Mouse (Mus musculus): ENCODE measurements around the gene Armcx2. TPM values are rescaled to one million over a fixed set of nuclear protein-coding genes. Genes with fewer than 3 reads are reported as not detected.
A peak's percentile ranks its signal among the peaks of the same experiment; 100 is the strongest.

Armcx2 gene
- total and polyA plus RNA-seq, 3 experiments, result 10.2 to 13.0 TPM; not detected in 1

DNA sequence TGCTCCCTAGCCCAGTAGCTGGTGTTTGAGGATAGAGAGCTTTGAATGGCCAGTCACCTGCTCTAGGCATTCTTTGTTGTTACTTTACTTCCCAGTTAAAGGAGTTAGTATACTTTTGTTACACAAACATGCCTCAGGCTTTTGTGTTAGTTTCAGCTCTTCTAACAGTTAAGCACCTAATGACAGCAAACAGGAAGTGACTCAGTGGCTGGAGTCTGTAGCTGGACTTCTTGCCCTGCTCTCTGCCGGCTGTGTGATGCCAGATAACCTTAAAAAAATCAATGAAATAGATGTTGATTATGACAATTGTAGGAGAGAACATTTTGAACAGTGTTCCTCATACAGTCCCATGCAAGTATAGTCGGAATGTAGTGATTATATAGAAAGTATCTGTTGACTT is 35.4 kb upstream of the Armcx2 start:
- Histone ChIP-seq H3K36me3 (ENCODE audit: control insufficient read depth in 1 of 2, insufficient read depth in 2 of 2, low read length in 2 of 2) (no peaks in the 10 kb centered on the region; a peak in 1 of 4 replicates), H3K79me2 (ENCODE audit: control insufficient read depth, insufficient read depth, low read length, poor library complexity) (no peaks in the 10 kb centered on the region), H3K27me3 (ENCODE audit: control insufficient read depth in 1 of 2, insufficient read depth in 2 of 2, low read length in 2 of 2) (peaks cover 2 to 13% of the 10 kb centered on the region in 2 experiments), H3K9ac (ENCODE audit: control insufficient read depth, low read depth, low read length, poor library complexity, severe bottlenecking) (no peak overlapping the region), H3K9me3 (replicated peaks; ENCODE audit: insufficient read depth, low read length) (no peaks in the 10 kb centered on the region), H3K4me3 (ENCODE audit: control insufficient read depth in 1 of 2, insufficient read depth in 1 of 2, low read depth in 2 of 2, low read length in 2 of 2) (no peak overlapping the region), H3K27ac (ENCODE audit: control insufficient read depth, low read depth, low read length) (no peak overlapping the region), H3K4me1 (ENCODE audit: control insufficient read depth in 1 of 2, insufficient read depth in 2 of 2, low read length in 2 of 2) (no peaks in the 10 kb centered on the region)
- peak; percentile 25 for DNase-seq (ENCODE audit: low read depth, low spot score)
- no peak for TF ChIP-seq SMC3 (IDR thresholded peaks at IDR 0.05; ENCODE audit: low read depth, low read length)
- TF ChIP-seq EP300 (IDR thresholded peaks at IDR 0.05; ENCODE audit: low read depth in 1 of 2, low read length in 2 of 2), result peak in 1 of 2 experiments; percentile 23; a peak in 1 of 4 replicates

GRCm38 (mm10) chrX:134830508-134830907 is 21.5 kb upstream of the Armcx2 start:
- TF ChIP-seq SIN3A (IDR thresholded peaks at IDR 0.05; ENCODE audit: low read length) (no peak), ZC3H11A (IDR thresholded peaks at IDR 0.05; ENCODE audit: low read depth, low read length) (no peak), POLR2A (IDR thresholded peaks at IDR 0.05; ENCODE audit: control insufficient read depth in 1 of 2, insufficient read depth in 1 of 2, low read depth in 1 of 2, low read length in 2 of 2, poor library complexity in 1 of 2) (no peak), KAT2A (conservative IDR thresholded peaks at IDR 0.05; ENCODE audit: low read depth, low read length) (no peak), BHLHE40 (IDR thresholded peaks at IDR 0.05; ENCODE audit: borderline replicate concordance, low read depth, low read length) (no peak), TBP (IDR thresholded peaks at IDR 0.05; ENCODE audit: low read depth, low read length) (no peak), CTCF (IDR thresholded peaks at IDR 0.05 in 2 of 3, conservative IDR thresholded peaks at IDR 0.05 in 1 of 3; ENCODE audit: control insufficient read depth in 1 of 3, insufficient read depth in 1 of 3, low read depth in 2 of 3, low read length in 3 of 3, poor library complexity in 1 of 3, severe bottlenecking in 1 of 3) (no peak), ZKSCAN1 (IDR thresholded peaks at IDR 0.05; ENCODE audit: low read depth, low read length) (no peak), UBTF (IDR thresholded peaks at IDR 0.05; ENCODE audit: borderline replicate concordance, insufficient read depth, low read depth, low read length) (no peak), TAL1 (IDR thresholded peaks at IDR 0.05; ENCODE audit: low read length) (no peak), ZMIZ1 (IDR thresholded peaks at IDR 0.05; ENCODE audit: low read depth, low read length) (no peak), MEF2A (IDR thresholded peaks at IDR 0.05; ENCODE audit: extremely low read depth, insufficient replicate concordance, low read depth, low read length, poor library complexity, severe bottlenecking) (no peak)
- no peak for DNase-seq (ENCODE audit: low read depth, low spot score)
- no peaks in the 10 kb centered on the region for H3K9me3 ChIP-seq (replicated peaks; ENCODE audit: insufficient read depth, low read length)

More at GRCm38 (mm10) chrX:134830508-134830907, 21.5 kb upstream of the Armcx2 start:
- H3K27me3 ChIP-seq (ENCODE audit: control insufficient read depth in 1 of 2, insufficient read depth in 2 of 2, low read length in 2 of 2), result peaks cover 7 to 22% of the 10 kb centered on the region in 2 experiments
- no peak overlapping the region for H3K27ac ChIP-seq (ENCODE audit: control insufficient read depth, low read depth, low read length)
- no peak overlapping the region for H3K4me3 ChIP-seq (ENCODE audit: control insufficient read depth in 1 of 2, insufficient read depth in 1 of 2, low read depth in 2 of 2, low read length in 2 of 2)
- H3K36me3 ChIP-seq (ENCODE audit: control insufficient read depth in 1 of 2, insufficient read depth in 2 of 2, low read length in 2 of 2), result no peaks in the 10 kb centered on the region
- no peak overlapping the region for H3K9ac ChIP-seq (ENCODE audit: control insufficient read depth, low read depth, low read length, poor library complexity, severe bottlenecking)
- no peaks in the 10 kb centered on the region for H3K79me2 ChIP-seq (ENCODE audit: control insufficient read depth, insufficient read depth, low read length, poor library complexity)
- H3K4me1 ChIP-seq (ENCODE audit: control insufficient read depth in 1 of 2, insufficient read depth in 2 of 2, low read length in 2 of 2), result no peaks in the 10 kb centered on the region
